Mouse (Mus musculus) liver, adult 2 months (tissue): ENCODE results near the gene Med25. TPM values are rescaled to one million over a fixed set of nuclear protein-coding genes. Genes with fewer than 3 reads are reported as not detected.

ENCODE experiments used
- DNase-seq: peaks from one replicate; pipeline ENCODE4 v3.0.0-alpha.2; 2011; ENCODE audit warnings: low read depth, low spot score; ENCODE audit errors: extremely low read depth
- H3K27ac ChIP-seq: fragments of 200-500 bp; replicated peaks from 2 replicates; pipeline ENCODE4 v1.5.1; 2012; ENCODE audit warnings: low read depth, mild to moderate bottlenecking, control low read depth, inconsistent platforms, low read length; ENCODE audit not compliant: insufficient read depth
- H3K27me3 ChIP-seq: fragments of 200-500 bp; 2 replicates; pipeline ENCODE4 v1.6.1; 2012; ENCODE audit warnings: mild to moderate bottlenecking, moderate library complexity, low read length, inconsistent platforms; ENCODE audit not compliant: control insufficient read depth, insufficient read depth
- H3K36me3 ChIP-seq: fragments of 200-500 bp; 2 replicates; pipeline ENCODE4 v1.6.1; 2012; ENCODE audit warnings: low read length, inconsistent platforms; ENCODE audit not compliant: control insufficient read depth, insufficient read depth
- H3K4me1 ChIP-seq: fragments of 200-500 bp; 2 replicates; pipeline ENCODE4 v1.6.1; 2011; ENCODE audit warnings: low read length; ENCODE audit not compliant: control insufficient read depth, insufficient read depth
- H3K4me3 ChIP-seq: fragments of 200-500 bp; 2 replicates; pipeline ENCODE4 v1.5.1; 2011; ENCODE audit warnings: low read depth, mild to moderate bottlenecking, control low read depth, low read length, moderate library complexity; ENCODE audit not compliant: insufficient read depth
- H3K79me2 ChIP-seq: fragments of 200-500 bp; 2 replicates; pipeline ENCODE4 v1.6.1; 2012; ENCODE audit warnings: inconsistent platforms, mild to moderate bottlenecking, low read length, moderate library complexity; ENCODE audit not compliant: control insufficient read depth, insufficient read depth
- H3K9ac ChIP-seq: fragments of 200-500 bp; 2 replicates; pipeline ENCODE4 v1.6.1; 2012; ENCODE audit warnings: low read depth, mild to moderate bottlenecking, control low read depth, inconsistent platforms, low read length
- CTCF ChIP-seq: fragments of 200-500 bp; IDR thresholded peaks from 2 replicates; pipeline ENCODE4 v1.5.1; 2011; ENCODE audit warnings: low read depth, low read length, control low read depth
- POLR2A ChIP-seq: fragments of 200-500 bp; IDR thresholded peaks from 2 replicates; pipeline ENCODE4 v1.6.1; 2011; ENCODE audit warnings: low read length, control low read depth; ENCODE audit not compliant: insufficient read depth; ENCODE audit errors: extremely low read depth
- WGBS: fragments of 180-500 bp; shearing (Covaris S2); methylation state at CpG from one replicate; pipeline ENCODE4 v1.1.7; 2018; 5-methylcytosine and 5-hydroxymethylcytosine counted together
- polyA plus RNA-seq: library from polyadenylated mRNA; depleted of rRNA; stranded (reverse); fragments of >200 nt; gene quantifications from 2 replicates; pipeline ENCODE4 v1.2.3, GENCODE M21; 2012
- total RNA-seq: library from RNA; depleted of rRNA; stranded (reverse); fragments of >200 nt; gene quantifications from 2 replicates; pipeline ENCODE4 v1.2.3, GENCODE M21; 2014

Gene Med25
- total and polyA plus RNA-seq, 2 experiments = 11.6 to 114 TPM

DNA sequence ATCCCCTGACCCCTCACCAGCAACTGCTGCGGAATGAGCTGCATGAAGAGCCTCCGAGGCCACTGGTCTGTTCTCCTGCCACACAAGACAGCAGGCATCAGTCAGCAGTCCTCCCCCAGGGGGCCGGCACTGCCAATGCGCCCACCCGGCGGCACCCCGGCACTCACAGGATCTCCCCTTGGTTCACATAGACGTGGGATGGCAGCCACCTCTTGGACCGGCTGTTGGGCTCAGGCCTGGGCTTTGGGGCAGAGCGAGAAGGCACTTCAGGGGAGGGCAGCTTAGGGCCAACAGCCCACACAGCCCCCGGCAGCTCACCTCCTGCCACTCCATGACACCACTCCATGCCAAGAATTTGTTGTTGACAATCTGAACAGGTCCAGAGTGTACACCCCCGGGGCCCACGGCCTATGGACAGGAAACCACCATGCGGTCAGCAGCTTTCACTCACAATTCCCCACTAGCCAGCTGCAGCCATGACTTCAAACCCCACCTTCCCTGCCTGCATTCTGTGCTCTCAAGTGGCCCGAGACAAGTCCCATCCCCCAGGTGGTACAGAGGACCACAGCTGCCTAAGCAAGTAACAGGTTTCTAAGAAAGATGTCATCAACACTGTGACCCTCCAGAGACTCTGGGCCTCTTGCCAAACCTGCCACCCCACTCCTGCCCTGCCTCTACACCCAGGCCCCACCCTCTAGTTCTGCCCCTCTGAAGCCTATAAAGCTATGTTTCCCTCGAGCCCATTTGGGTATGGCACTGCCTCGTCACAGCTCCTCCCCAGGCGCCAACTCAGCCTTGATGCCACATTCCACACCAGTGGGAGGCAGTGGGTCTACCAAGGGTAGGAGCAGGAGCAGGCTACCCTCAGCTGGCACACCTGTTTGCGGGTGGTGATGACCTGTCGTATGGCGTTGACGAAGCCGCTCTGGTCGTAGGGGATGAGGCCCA is 27.6 kb downstream of the Med25 start:
- peaks cover 12% of the 10 kb centered on the region for H3K4me1 ChIP-seq
- no peak overlapping the region for H3K4me3 ChIP-seq
- TF ChIP-seq POLR2A = no peak
- TF ChIP-seq CTCF = no peak

DNA sequence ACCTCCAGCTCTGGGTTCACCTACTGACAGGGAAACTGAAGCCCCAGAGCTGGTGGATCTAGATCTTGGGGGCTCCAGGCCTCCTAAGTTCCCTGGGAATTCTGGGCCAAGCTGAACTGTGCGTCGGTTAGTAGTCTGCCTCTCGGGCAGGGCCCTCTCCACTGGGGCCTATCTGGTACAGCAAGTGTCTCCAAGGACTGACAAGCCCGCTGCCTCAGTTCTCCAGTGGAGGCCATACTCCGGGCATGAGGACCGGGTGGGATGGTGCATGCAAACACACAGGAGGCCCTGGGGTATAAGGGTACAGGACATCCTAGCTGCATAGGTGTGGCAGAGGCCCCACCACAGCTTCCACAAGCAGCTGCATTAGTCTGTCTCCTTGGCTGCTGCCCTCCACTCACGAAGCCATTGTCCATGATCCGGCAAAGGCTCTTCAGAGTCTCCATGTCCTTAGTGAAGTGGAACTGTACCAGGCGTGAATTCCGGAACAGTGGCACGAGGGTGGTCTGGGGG is 28.5 kb downstream of the Med25 start:
- WGBS = 91% methylated on average over 11 of the region's 11 CpGs
- H3K36me3 ChIP-seq = no peaks in the 10 kb centered on the region

More for the DNA sequence above, 27.6 kb downstream of the Med25 start:
- WGBS = 80% methylated on average over 24 of the region's 24 CpGs
- no peak for DNase-seq
- Histone ChIP-seq H3K79me2 (peaks cover 5% of the 10 kb centered on the region; the same call in 1 of the 2 replicates), H3K9ac (no peak overlapping the region), H3K36me3 (no peaks in the 10 kb centered on the region), H3K27me3 (no peaks in the 10 kb centered on the region), H3K27ac (no peak overlapping the region)

DNA sequence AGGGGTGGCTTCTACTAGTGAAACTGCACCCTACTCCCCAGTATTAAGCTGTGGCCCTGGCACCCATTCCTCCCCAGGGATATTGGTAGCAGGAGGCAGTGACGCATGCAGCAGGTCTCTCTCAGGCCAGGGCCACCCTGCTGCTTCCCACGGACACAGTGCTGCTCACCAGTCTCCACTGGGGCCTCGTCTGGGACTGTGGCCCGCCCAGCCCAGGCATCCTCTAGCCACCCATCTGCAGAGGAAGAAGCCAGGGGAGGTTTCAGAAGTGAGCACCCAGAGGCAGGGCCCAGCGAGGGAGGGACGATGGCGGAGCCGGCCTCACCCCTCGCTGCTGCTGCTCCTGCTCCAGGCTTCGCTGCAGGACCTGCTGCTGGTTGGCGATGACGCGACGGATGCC is 29.3 kb downstream of the Med25 start:
- whole genome bisulfite sequencing = 94% methylated on average over 14 of the region's 14 CpGs
- peaks cover 5% of the 10 kb centered on the region; the same call in 1 of the 2 replicates for H3K79me2 ChIP-seq
- peaks cover 12% of the 10 kb centered on the region for H3K4me1 ChIP-seq
- H3K27ac ChIP-seq = no peak overlapping the region
- no peak overlapping the region for H3K4me3 ChIP-seq
- no peaks in the 10 kb centered on the region for H3K36me3 ChIP-seq
- no peak overlapping the region for H3K9ac ChIP-seq
- no peak for DNase-seq
- no peaks in the 10 kb centered on the region for H3K27me3 ChIP-seq
- TF ChIP-seq POLR2A (no peak), CTCF (no peak)

More for the DNA sequence above, 28.5 kb downstream of the Med25 start:
- Histone ChIP-seq H3K27ac (no peak overlapping the region), H3K4me1 (peaks cover 12% of the 10 kb centered on the region), H3K9ac (no peak overlapping the region), H3K27me3 (no peaks in the 10 kb centered on the region), H3K4me3 (no peak overlapping the region), H3K79me2 (peaks cover 5% of the 10 kb centered on the region; the same call in 1 of the 2 replicates)
- no peak for TF ChIP-seq CTCF
- no peak for TF ChIP-seq POLR2A
- no peak for DNase-seq

DNA sequence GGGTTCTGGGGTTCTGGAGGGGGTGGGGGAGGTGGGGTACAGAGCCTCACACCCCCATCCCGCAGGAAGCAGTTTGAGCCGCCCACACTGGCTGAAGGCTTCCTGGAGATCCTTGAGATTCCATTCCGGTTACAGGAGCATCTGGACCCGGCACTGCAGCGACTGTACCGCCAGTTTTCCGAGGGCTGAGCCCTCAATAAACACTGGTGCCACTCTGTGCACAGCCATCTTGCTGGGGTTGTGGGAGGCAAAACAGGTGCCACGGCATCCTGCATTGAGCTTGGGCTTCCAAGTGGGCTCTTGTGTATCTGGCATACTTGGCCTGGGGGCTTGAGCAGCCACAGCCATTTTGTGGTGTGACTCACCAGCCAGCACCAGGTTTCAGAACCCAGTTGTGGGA is 30.1 kb downstream of the Med25 start:
- Histone ChIP-seq H3K27ac (no peak overlapping the region), H3K4me3 (no peak overlapping the region), H3K36me3 (no peaks in the 10 kb centered on the region), H3K4me1 (peaks cover 7% of the 10 kb centered on the region; the same call in 1 of the 2 replicates), H3K27me3 (no peaks in the 10 kb centered on the region), H3K79me2 (peaks cover 1% of the 10 kb centered on the region; the same call in 1 of the 2 replicates), H3K9ac (no peak overlapping the region)
- TF ChIP-seq CTCF (no peak), POLR2A (no peak)
- WGBS = 91% methylated on average over 8 of the region's 8 CpGs
- no peak for DNase-seq

DNA sequence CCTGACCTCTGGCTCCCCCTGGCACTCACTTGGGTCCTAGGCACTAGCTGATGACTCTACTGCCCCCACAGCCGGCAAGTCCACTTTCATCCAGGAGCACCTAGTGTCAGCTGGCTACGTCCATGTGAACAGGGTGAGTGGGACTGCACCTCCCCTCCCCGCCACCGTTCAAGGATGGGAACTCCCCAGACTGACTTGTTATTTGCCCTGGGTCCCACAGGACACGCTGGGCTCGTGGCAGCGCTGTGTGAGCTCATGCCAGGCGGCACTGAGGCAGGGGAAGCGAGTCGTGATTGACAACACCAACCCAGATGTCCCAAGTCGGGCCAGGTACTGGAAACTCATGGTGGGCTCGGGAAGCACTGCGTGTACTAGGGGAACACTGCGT is 31.1 kb downstream of the Med25 start:
- WGBS = 87% methylated on average over 14 of the region's 14 CpGs
- no peak overlapping the region for H3K27ac ChIP-seq
- no peak for TF ChIP-seq CTCF
- no peak for TF ChIP-seq POLR2A
- no peak overlapping the region for H3K9ac ChIP-seq
- DNase-seq = no peak
- no peaks in the 10 kb centered on the region; the same call in 1 of the 2 replicates for H3K79me2 ChIP-seq
- H3K36me3 ChIP-seq = no peaks in the 10 kb centered on the region
- H3K4me1 ChIP-seq = peaks cover 6% of the 10 kb centered on the region; the same call in 1 of the 2 replicates
- H3K4me3 ChIP-seq = no peak overlapping the region
- H3K27me3 ChIP-seq = no peaks in the 10 kb centered on the region
